Mouse (Mus musculus): ENCODE data around the gene Gab1. TPM values are rescaled to one million over a fixed set of nuclear protein-coding genes. Genes with fewer than 3 reads are reported as not detected.
A peak's percentile ranks its signal among the peaks of the same experiment; 100 is the strongest.

Gene Gab1
- total and polyA plus RNA-seq, 3 experiments, result 4.0 to 8.1 TPM; not detected in 1

DNA sequence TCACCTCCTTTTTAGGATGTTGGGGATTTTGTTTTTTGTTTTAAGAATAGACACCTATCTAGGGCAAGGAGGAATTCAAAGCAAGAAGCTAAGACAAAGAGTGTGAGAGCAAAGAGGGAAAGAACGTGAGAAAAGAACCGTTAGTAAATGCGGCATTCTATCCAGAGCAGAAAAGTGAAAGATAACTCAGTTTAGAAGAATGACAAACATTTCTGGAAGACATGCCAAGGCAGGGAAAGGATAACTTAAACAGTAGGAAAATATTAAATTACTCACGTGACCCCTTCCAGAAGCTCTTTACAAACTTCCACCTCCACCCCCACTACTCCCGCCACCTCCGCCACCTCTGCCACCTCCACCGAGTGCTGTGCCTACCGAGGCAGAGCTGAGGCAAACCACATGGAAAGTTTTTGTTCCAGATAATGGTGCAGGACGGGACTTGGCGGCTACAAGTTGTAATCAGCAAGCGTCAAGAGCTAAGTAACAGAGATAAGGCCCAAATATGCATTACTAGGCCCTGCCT lies 11.5 kb downstream of the Gab1 start (continued):
- TF ChIP-seq EP300 (IDR thresholded peaks at IDR 0.05; ENCODE audit: low read depth in 1 of 2, low read length in 2 of 2) (peak; percentile 87 to 91), MAFK (IDR thresholded peaks at IDR 0.05; ENCODE audit: borderline replicate concordance, low read depth, low read length) (no peak), CHD2 (IDR thresholded peaks at IDR 0.05; ENCODE audit: low read length) (no peak; the same call in 1 of the 2 replicates)

- peak overlapping the region; percentile 62 to 91 for H3K4me3 ChIP-seq (ENCODE audit: control insufficient read depth in 1 of 2, insufficient read depth in 1 of 2, low read depth in 2 of 2, low read length in 2 of 2)
- H3K79me2 ChIP-seq (ENCODE audit: control insufficient read depth, insufficient read depth, low read length, poor library complexity), result peaks cover 12% of the 10 kb centered on the region
- H3K9me3 ChIP-seq (replicated peaks; ENCODE audit: insufficient read depth, low read length), result no peaks in the 10 kb centered on the region
- peak overlapping the region; percentile 92 for H3K27ac ChIP-seq (ENCODE audit: control insufficient read depth, low read depth, low read length)
- peak; percentile 68 for DNase-seq (ENCODE audit: low read depth, low spot score)
- peaks cover 0 to 25% of the 10 kb centered on the region in 2 experiments; a peak in 2 of 4 replicates for H3K36me3 ChIP-seq (ENCODE audit: control insufficient read depth in 1 of 2, insufficient read depth in 2 of 2, low read length in 2 of 2)
- no peaks in the 10 kb centered on the region for H3K27me3 ChIP-seq (ENCODE audit: control insufficient read depth in 1 of 2, insufficient read depth in 2 of 2, low read length in 2 of 2)
- TF ChIP-seq MXI1 (IDR thresholded peaks at IDR 0.05; ENCODE audit: low read depth, low read length) (no peak; the same call in 1 of the 2 replicates), CHD1 (IDR thresholded peaks at IDR 0.05; ENCODE audit: low read depth, low read length) (peak; percentile 98), MAX (IDR thresholded peaks at IDR 0.05; ENCODE audit: low read length) (peak; percentile 19), GATA1 (IDR thresholded peaks at IDR 0.05; ENCODE audit: low read depth, low read length) (no peak), ZMIZ1 (IDR thresholded peaks at IDR 0.05; ENCODE audit: low read depth, low read length) (no peak), ZNF384 (IDR thresholded peaks at IDR 0.05; ENCODE audit: low read depth, low read length) (peak; percentile 72), MYB (IDR thresholded peaks at IDR 0.05; ENCODE audit: low read depth, low read length) (no peak)
- peaks cover 3 to 36% of the 10 kb centered on the region in 2 experiments; a peak in 3 of 4 replicates for H3K4me1 ChIP-seq (ENCODE audit: control insufficient read depth in 1 of 2, insufficient read depth in 2 of 2, low read length in 2 of 2)
- H3K9ac ChIP-seq (ENCODE audit: control insufficient read depth, low read depth, low read length, poor library complexity, severe bottlenecking), result peak overlapping the region; percentile 92
These were observed 12.2 kb downstream of the Gab1 start for GRCm38 (mm10) chr8:80868006-80868702.

DNA sequence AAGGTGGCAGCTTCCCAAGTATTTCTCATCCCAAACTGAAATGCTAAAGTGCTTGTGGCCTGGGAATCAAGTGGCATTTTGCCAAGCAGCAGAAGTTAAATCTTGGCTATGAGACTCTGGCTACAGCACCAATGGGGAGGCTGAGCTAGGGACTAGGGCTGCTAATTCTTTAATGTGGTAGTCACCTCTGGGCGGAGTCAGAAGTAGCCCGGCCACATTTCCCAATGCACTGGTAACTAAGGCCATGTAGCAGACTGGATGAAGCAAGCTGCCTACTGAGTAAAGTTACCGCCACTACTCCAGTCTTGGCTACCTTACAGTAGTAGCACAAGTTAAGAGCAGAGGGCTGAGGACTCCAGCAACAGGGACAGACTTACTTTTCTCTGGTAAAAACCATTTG lies 12.7 kb downstream of the Gab1 start:
- H3K9ac ChIP-seq (ENCODE audit: control insufficient read depth, low read depth, low read length, poor library complexity, severe bottlenecking), result peak overlapping the region; percentile 92
- peaks cover 0 to 25% of the 10 kb centered on the region in 2 experiments; a peak in 2 of 4 replicates for H3K36me3 ChIP-seq (ENCODE audit: control insufficient read depth in 1 of 2, insufficient read depth in 2 of 2, low read length in 2 of 2)
- peaks cover 3 to 36% of the 10 kb centered on the region in 2 experiments; a peak in 3 of 4 replicates for H3K4me1 ChIP-seq (ENCODE audit: control insufficient read depth in 1 of 2, insufficient read depth in 2 of 2, low read length in 2 of 2)
- peak overlapping the region; percentile 62 to 91 for H3K4me3 ChIP-seq (ENCODE audit: control insufficient read depth in 1 of 2, insufficient read depth in 1 of 2, low read depth in 2 of 2, low read length in 2 of 2)
- TF ChIP-seq POLR2A (IDR thresholded peaks at IDR 0.05; ENCODE audit: control insufficient read depth in 1 of 2, insufficient read depth in 1 of 2, low read depth in 1 of 2, low read length in 2 of 2, poor library complexity in 1 of 2) (peak in 1 of 2 experiments; percentile 61; a peak in 2 of 4 replicates), MAX (IDR thresholded peaks at IDR 0.05; ENCODE audit: low read length) (no peak), MEF2A (IDR thresholded peaks at IDR 0.05; ENCODE audit: extremely low read depth, insufficient replicate concordance, low read depth, low read length, poor library complexity, severe bottlenecking) (no peak), HCFC1 (IDR thresholded peaks at IDR 0.05; ENCODE audit: low read depth, low read length) (no peak), TBP (IDR thresholded peaks at IDR 0.05; ENCODE audit: low read depth, low read length) (peak; percentile 44; the same call in 1 of the 2 replicates), ZKSCAN1 (IDR thresholded peaks at IDR 0.05; ENCODE audit: low read depth, low read length) (no peak), RCOR1 (IDR thresholded peaks at IDR 0.05; ENCODE audit: low read depth, low read length) (no peak), NELFE (IDR thresholded peaks at IDR 0.05; ENCODE audit: low read depth, low read length) (0 out of 2 replicates have a peak, but pooled peaks have one; percentile 36)
- peak overlapping the region; percentile 92 for H3K27ac ChIP-seq (ENCODE audit: control insufficient read depth, low read depth, low read length)
- peaks cover 12% of the 10 kb centered on the region for H3K79me2 ChIP-seq (ENCODE audit: control insufficient read depth, insufficient read depth, low read length, poor library complexity)
- H3K27me3 ChIP-seq (ENCODE audit: control insufficient read depth in 1 of 2, insufficient read depth in 2 of 2, low read length in 2 of 2), result no peaks in the 10 kb centered on the region
- H3K9me3 ChIP-seq (replicated peaks; ENCODE audit: insufficient read depth, low read length), result no peaks in the 10 kb centered on the region
- peak; percentile 81 for DNase-seq (ENCODE audit: low read depth, low spot score)
